Mouse (Mus musculus) liver, embryonic 16.5 days (tissue): Measurements from ENCODE around the gene Nup210. TPM values are rescaled to one million over a fixed set of nuclear protein-coding genes. Genes with fewer than 3 reads are reported as not detected.

ENCODE experiments used
- ATAC-seq: fragments of 200-750 bp; cut with Nextera tagmentation; 2 replicates; pipeline ENCODE4 v1.8.0; 2017; ENCODE audit warnings: low read depth, mild to moderate bottlenecking, moderate number of reproducible peaks, moderate library complexity
- H3K27ac ChIP-seq: fragments of 300-500 bp; sonication (generic); 2 replicates; pipeline ENCODE4 v1.5.1; 2014; ENCODE audit warnings: mild to moderate bottlenecking, low read length
- H3K27me3 ChIP-seq: fragments of 300-500 bp; sonication (generic); 2 replicates; pipeline ENCODE4 v1.6.1; 2014; ENCODE audit warnings: low read depth, low read length, mixed read lengths; ENCODE audit not compliant: control insufficient read depth, insufficient read depth
- H3K36me3 ChIP-seq: fragments of 300-500 bp; sonication (generic); 2 replicates; pipeline ENCODE4 v1.6.1; 2014; ENCODE audit warnings: mild to moderate bottlenecking; ENCODE audit not compliant: control insufficient read depth, insufficient read depth
- H3K4me1 ChIP-seq: fragments of 300-500 bp; sonication (generic); 2 replicates; pipeline ENCODE4 v1.6.1; 2014; ENCODE audit warnings: low read depth, low read length, mixed read lengths; ENCODE audit not compliant: control insufficient read depth
- H3K4me2 ChIP-seq: fragments of 300-500 bp; sonication (generic); 2 replicates; pipeline ENCODE4 v1.6.1; 2014; ENCODE audit warnings: low read depth, low read length, mixed read lengths
- H3K4me3 ChIP-seq: fragments of 300-500 bp; sonication (generic); 2 replicates; pipeline ENCODE4 v1.5.1; 2014; ENCODE audit warnings: low read depth, mild to moderate bottlenecking, low read length
- H3K9ac ChIP-seq: fragments of 300-500 bp; sonication (generic); 2 replicates; pipeline ENCODE4 v1.6.1; 2014; ENCODE audit warnings: low read depth, low read length
- H3K9me3 ChIP-seq: fragments of 300-500 bp; sonication (generic); replicated peaks from 2 replicates; pipeline ENCODE4 v1.6.1; 2016; ENCODE audit warnings: low read length; ENCODE audit not compliant: control insufficient read depth
- WGBS: fragments of 180-500 bp; shearing (Covaris S2); extraction: QIAGEN DNeasy Blood & Tissue Kit; methylation state at CpG from one replicate; pipeline ENCODE4 v1.1.7; 2014; ENCODE audit not compliant: insufficient replicate concordance; 5-methylcytosine and 5-hydroxymethylcytosine counted together
- polyA plus RNA-seq: library from polyadenylated mRNA; unstranded; fragments of >200 nt; fragmentation: Nextera tagmentation; extraction: Ambion mirVana; gene quantifications from 2 replicates; pipeline ENCODE4 v1.2.1, GENCODE M21; 2015

Nup210 gene
- 32.3 and 33.2 TPM in 2 replicates for polyA plus RNA-seq

GRCm38 (mm10) chr6:91116244-91117145 lies at the start of gene Nup210:
Nup210 (minus strand) TSS chr6:91116829.
- H3K4me3 ChIP-seq: peak within 1 kb of the TSS; percentile 86
- WGBS: under 1% methylated on average over 92 of the region's 93 CpGs
- peaks cover 44% of the 10 kb centered on the region for H3K4me1 ChIP-seq
- ATAC-seq: peak; percentile 90
- H3K27ac ChIP-seq: peak within 1 kb of the TSS; percentile 93
- H3K9ac ChIP-seq: peak within 1 kb of the TSS; percentile 92
- no peaks in the 10 kb centered on the region; the same call in 1 of the 2 replicates for H3K9me3 ChIP-seq
- no peaks in the 10 kb centered on the region; the same call in 1 of the 2 replicates for H3K36me3 ChIP-seq
- no peaks in the 10 kb centered on the region for H3K27me3 ChIP-seq
- peak within 1 kb of the TSS; percentile 98 for H3K4me2 ChIP-seq

GRCm38 (mm10) chr6:91165210-91165609 lies 48.6 kb upstream of the Nup210 start:
- H3K36me3 ChIP-seq: no peaks in the 10 kb centered on the region
- WGBS: 31% methylated on average over 3 of the region's 3 CpGs
- no peak overlapping the region for H3K4me3 ChIP-seq
- no peaks in the 10 kb centered on the region for H3K27me3 ChIP-seq
- no peaks in the 10 kb centered on the region for H3K9me3 ChIP-seq
- ATAC-seq: no peak
- peak overlapping the region; percentile 98 for H3K27ac ChIP-seq
- no peak overlapping the region for H3K9ac ChIP-seq
- no peak overlapping the region for H3K4me2 ChIP-seq
- H3K4me1 ChIP-seq: peaks cover 50% of the 10 kb centered on the region

- Histone ChIP-seq H3K4me3 (no peak overlapping the region), H3K4me2 (0 out of 2 replicates have a peak overlapping the region, but pooled peaks have one; percentile 66), H3K9me3 (no peaks in the 10 kb centered on the region), H3K27me3 (no peaks in the 10 kb centered on the region), H3K9ac (0 out of 2 replicates have a peak overlapping the region, but pooled peaks have one; percentile 30), H3K4me1 (peaks cover 57% of the 10 kb centered on the region), H3K36me3 (no peaks in the 10 kb centered on the region), H3K27ac (peak overlapping the region; percentile 98)
- no peak for ATAC-seq
- 72% methylated on average over 2 of the region's 2 CpGs for WGBS
These were observed 48.0 kb upstream of the Nup210 start for GRCm38 (mm10) chr6:91164584-91164983.

GRCm38 (mm10) chr6:91163195-91163911 lies 46.7 kb upstream of the Nup210 start:
- WGBS: 27% methylated on average over 5 of the region's 5 CpGs

DNA sequence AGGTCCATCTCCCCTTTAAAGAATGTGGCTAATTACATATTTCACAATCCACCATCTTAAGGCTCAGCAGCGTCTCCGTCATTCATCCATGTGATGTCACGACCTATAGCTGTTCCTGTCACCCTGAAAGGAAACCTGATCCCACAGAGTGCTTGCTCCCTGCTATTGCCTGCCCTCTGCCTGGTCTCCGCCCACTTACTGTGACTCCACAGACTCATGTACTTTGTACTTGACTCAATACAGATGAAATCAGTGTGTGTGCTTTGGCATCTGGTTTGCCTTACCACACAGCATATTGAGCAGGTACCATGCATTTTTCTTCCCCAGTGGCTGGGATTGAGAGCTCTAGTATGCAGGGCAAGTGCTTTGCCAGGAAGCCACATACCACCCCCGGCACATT lies 45.7 kb upstream of the Nup210 start:
- Histone ChIP-seq H3K27me3 (no peaks in the 10 kb centered on the region), H3K9me3 (no peaks in the 10 kb centered on the region), H3K4me3 (no peak overlapping the region), H3K36me3 (no peaks in the 10 kb centered on the region), H3K9ac (no peak overlapping the region), H3K4me2 (no peak overlapping the region), H3K4me1 (peaks cover 76% of the 10 kb centered on the region), H3K27ac (peak overlapping the region; percentile 98)
- 92% methylated on average over 5 of the region's 5 CpGs for WGBS
- ATAC-seq: 0 out of 2 replicates have a peak, but pooled peaks have one; percentile 3

More at GRCm38 (mm10) chr6:91163195-91163911, 46.7 kb upstream of the Nup210 start:
- peak overlapping the region; percentile 36 for H3K4me3 ChIP-seq
- H3K27me3 ChIP-seq: no peaks in the 10 kb centered on the region
- H3K9me3 ChIP-seq: no peaks in the 10 kb centered on the region
- H3K36me3 ChIP-seq: no peaks in the 10 kb centered on the region
- H3K4me2 ChIP-seq: peak overlapping the region; percentile 66
- H3K9ac ChIP-seq: peak overlapping the region; percentile 68
- peak overlapping the region; percentile 98 for H3K27ac ChIP-seq
- peaks cover 69% of the 10 kb centered on the region for H3K4me1 ChIP-seq
- peak; percentile 95 for ATAC-seq

DNA sequence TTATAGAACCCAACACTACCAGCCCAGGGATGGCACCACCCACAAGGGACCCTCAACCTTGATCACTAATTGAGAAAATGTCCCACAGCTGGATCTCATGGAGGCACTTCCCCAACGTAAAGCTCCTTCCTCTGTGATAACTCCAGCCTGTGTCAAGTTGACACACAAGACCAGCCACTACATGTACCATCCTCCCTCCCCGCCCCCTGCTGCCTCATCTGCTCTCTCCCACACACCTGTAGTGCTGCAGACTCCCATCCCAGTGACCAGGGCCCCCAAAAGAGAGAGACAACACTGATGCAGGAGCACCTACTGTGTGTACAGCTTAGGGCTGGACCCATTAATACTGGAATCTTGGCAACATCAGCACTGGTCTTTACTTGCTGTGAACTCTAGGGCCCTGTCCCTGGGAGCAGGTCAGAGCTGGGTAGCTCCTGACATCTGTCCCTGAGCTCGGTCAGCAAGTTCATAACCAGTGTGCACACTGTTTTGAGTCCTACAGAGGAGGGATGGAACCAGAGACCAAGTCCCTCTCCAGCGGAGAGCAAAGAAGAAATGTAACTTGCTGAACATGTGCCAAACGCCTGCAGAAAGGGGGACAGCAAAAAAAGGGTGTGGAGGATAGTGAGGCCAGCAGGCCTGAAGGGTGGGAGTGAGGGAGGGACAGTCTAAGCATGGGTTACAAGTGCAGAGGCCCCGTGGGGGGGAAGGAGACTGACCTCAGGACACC lies 45.0 kb upstream of the Nup210 start:
- H3K27me3 ChIP-seq: no peaks in the 10 kb centered on the region
- H3K9me3 ChIP-seq: no peaks in the 10 kb centered on the region
- ATAC-seq: no peak
- H3K36me3 ChIP-seq: no peaks in the 10 kb centered on the region
- no peak overlapping the region for H3K4me2 ChIP-seq
- H3K4me3 ChIP-seq: no peak overlapping the region
- peaks cover 83% of the 10 kb centered on the region for H3K4me1 ChIP-seq
- WGBS: 67% methylated on average over 6 of the region's 6 CpGs
- H3K27ac ChIP-seq: peak overlapping the region; percentile 98
- peak overlapping the region; percentile 51 for H3K9ac ChIP-seq

GRCm38 (mm10) chr6:91160976-91161375 lies 44.3 kb upstream of the Nup210 start:
- Histone ChIP-seq H3K27ac (peak overlapping the region; percentile 98), H3K9me3 (no peaks in the 10 kb centered on the region), H3K4me3 (no peak overlapping the region), H3K36me3 (no peaks in the 10 kb centered on the region), H3K27me3 (no peaks in the 10 kb centered on the region), H3K4me2 (no peak overlapping the region), H3K9ac (no peak overlapping the region), H3K4me1 (peaks cover 87% of the 10 kb centered on the region)
- ATAC-seq: no peak
- 81% methylated on average over 2 of the region's 2 CpGs for WGBS

- no peaks in the 10 kb centered on the region for H3K9me3 ChIP-seq
- H3K9ac ChIP-seq: peak overlapping the region; percentile 34
- no peak for ATAC-seq
- H3K27ac ChIP-seq: peak overlapping the region; percentile 57
- H3K36me3 ChIP-seq: no peaks in the 10 kb centered on the region
- WGBS: 57% methylated on average over 3 of the region's 3 CpGs
- H3K4me3 ChIP-seq: no peak overlapping the region
- peaks cover 91% of the 10 kb centered on the region for H3K4me1 ChIP-seq
- H3K4me2 ChIP-seq: 0 out of 2 replicates have a peak overlapping the region, but pooled peaks have one; percentile 25
- H3K27me3 ChIP-seq: no peaks in the 10 kb centered on the region
These were observed 43.8 kb upstream of the Nup210 start for GRCm38 (mm10) chr6:91160399-91160798.
